Mouse (Mus musculus): Measurements from ENCODE around the gene Atp8b4. TPM values are rescaled to one million over a fixed set of nuclear protein-coding genes. Genes with fewer than 3 reads are reported as not detected.
A peak's percentile ranks its signal among the peaks of the same experiment; 100 is the strongest.
"Not testable (repeated sequence)": the region's sequence is repeated elsewhere in the genome, so short reads cannot be mapped to it uniquely, and the experiment has no call there.

Gene Atp8b4
- polyA plus RNA-seq, 1 experiment from 2014 or later = 0.04 TPM

- Histone ChIP-seq H3K4me1 (no peaks in the 10 kb centered on the region), H3K9ac (replicated peaks) (no peak overlapping the region), H3K4me2 (replicated peaks) (no peak overlapping the region), H3K36me3 (no peaks in the 10 kb centered on the region), H3K27ac (replicated peaks) (no peak overlapping the region), H3K27me3 (no peaks in the 10 kb centered on the region), H3K9me3 (no peaks in the 10 kb centered on the region), H3K4me3 (no peak overlapping the region)
- no peak for ATAC-seq (replicated peaks)
- 94% methylated on average over 2 of the region's 2 CpGs for WGBS
Observed at GRCm38 (mm10) chr2:126458661-126459060, 41.8 kb downstream of the Atp8b4 start.

- H3K4me2 ChIP-seq (replicated peaks); H3K9me3 ChIP-seq; H3K27me3 ChIP-seq; H3K4me3 ChIP-seq; H3K9ac ChIP-seq (replicated peaks); H3K27ac ChIP-seq (replicated peaks); H3K4me1 ChIP-seq; ATAC-seq (replicated peaks); H3K36me3 ChIP-seq: not testable (repeated sequence)
- WGBS = 39% methylated on average over 2 of the region's 2 CpGs
Observed at GRCm38 (mm10) chr2:126457759-126458158, 42.7 kb downstream of the Atp8b4 start.

- Histone ChIP-seq H3K4me1 (peaks cover 9% of the 10 kb centered on the region), H3K4me2 (replicated peaks) (no peak overlapping the region), H3K9me3 (no peaks in the 10 kb centered on the region), H3K27me3 (no peaks in the 10 kb centered on the region), H3K4me3 (no peak overlapping the region), H3K27ac (replicated peaks) (peak overlapping the region; percentile 46), H3K36me3 (no peaks in the 10 kb centered on the region), H3K9ac (replicated peaks) (no peak overlapping the region)
- 0 out of 2 replicates have a peak, but pooled peaks have one; percentile 51 for ATAC-seq (replicated peaks)
- 65% methylated on average over 7 of the region's 7 CpGs for WGBS
Observed at GRCm38 (mm10) chr2:126450937-126451302, 49.6 kb downstream of the Atp8b4 start.

GRCm38 (mm10) chr2:126450210-126450936 is 50.1 kb downstream of the Atp8b4 start:
- 41% methylated on average over 14 of the region's 14 CpGs for WGBS
- H3K4me2 ChIP-seq (replicated peaks) = no peak overlapping the region
- H3K27me3 ChIP-seq = no peaks in the 10 kb centered on the region
- no peaks in the 10 kb centered on the region for H3K36me3 ChIP-seq
- H3K27ac ChIP-seq (replicated peaks) = peak overlapping the region; percentile 46
- H3K9ac ChIP-seq (replicated peaks) = no peak overlapping the region
- H3K4me3 ChIP-seq = no peak overlapping the region
- no peaks in the 10 kb centered on the region for H3K9me3 ChIP-seq
- peak; percentile 98 for ATAC-seq (replicated peaks)
- H3K4me1 ChIP-seq = peaks cover 9% of the 10 kb centered on the region

GRCm38 (mm10) chr2:126445039-126445438 is 55.4 kb downstream of the Atp8b4 start:
- no peaks in the 10 kb centered on the region; the same call in 1 of the 2 replicates for H3K4me1 ChIP-seq
- H3K27ac ChIP-seq (replicated peaks) = no peak overlapping the region
- no peaks in the 10 kb centered on the region for H3K36me3 ChIP-seq
- no peaks in the 10 kb centered on the region for H3K9me3 ChIP-seq
- no peak overlapping the region for H3K4me2 ChIP-seq (replicated peaks)
- H3K9ac ChIP-seq (replicated peaks) = no peak overlapping the region
- WGBS = 87% methylated on average over 6 of the region's 6 CpGs
- ATAC-seq (replicated peaks) = no peak
- H3K27me3 ChIP-seq = no peaks in the 10 kb centered on the region
- no peak overlapping the region for H3K4me3 ChIP-seq

GRCm38 (mm10) chr2:126441586-126441985 is 58.9 kb downstream of the Atp8b4 start:
- 79% methylated on average over 4 of the region's 4 CpGs for WGBS
- H3K4me3 ChIP-seq = no peak overlapping the region

GRCm38 (mm10) chr2:126434712-126435111 is 65.8 kb downstream of the Atp8b4 start:
- no peak overlapping the region for H3K27ac ChIP-seq (replicated peaks)
- H3K27me3 ChIP-seq = no peaks in the 10 kb centered on the region
- H3K4me2 ChIP-seq (replicated peaks) = no peak overlapping the region
- H3K9ac ChIP-seq (replicated peaks) = no peak overlapping the region
- ATAC-seq (replicated peaks) = no peak
- H3K4me3 ChIP-seq = no peak overlapping the region
- no peaks in the 10 kb centered on the region for H3K9me3 ChIP-seq
- no peaks in the 10 kb centered on the region for H3K4me1 ChIP-seq
- H3K36me3 ChIP-seq = no peaks in the 10 kb centered on the region
- 90% methylated on average over 1 of the region's 1 CpGs for WGBS

More at GRCm38 (mm10) chr2:126441586-126441985, 58.9 kb downstream of the Atp8b4 start:
- no peak for ATAC-seq (replicated peaks)
- Histone ChIP-seq H3K27ac (replicated peaks) (no peak overlapping the region), H3K27me3 (no peaks in the 10 kb centered on the region), H3K4me2 (replicated peaks) (no peak overlapping the region), H3K9ac (replicated peaks) (no peak overlapping the region), H3K4me1 (no peaks in the 10 kb centered on the region), H3K9me3 (no peaks in the 10 kb centered on the region), H3K36me3 (no peaks in the 10 kb centered on the region)

- no peak overlapping the region for H3K9ac ChIP-seq (replicated peaks)
- H3K27me3 ChIP-seq = no peaks in the 10 kb centered on the region
- H3K4me3 ChIP-seq = no peak overlapping the region
- no peaks in the 10 kb centered on the region for H3K9me3 ChIP-seq
- H3K4me1 ChIP-seq = no peaks in the 10 kb centered on the region
- ATAC-seq (replicated peaks) = no peak
- no peaks in the 10 kb centered on the region for H3K36me3 ChIP-seq
- no peak overlapping the region for H3K4me2 ChIP-seq (replicated peaks)
- H3K27ac ChIP-seq (replicated peaks) = no peak overlapping the region
- WGBS = 93% methylated on average over 9 of the region's 9 CpGs
Observed at GRCm38 (mm10) chr2:126434305-126434704, 66.2 kb downstream of the Atp8b4 start.

GRCm38 (mm10) chr2:126432481-126433066 is 67.9 kb downstream of the Atp8b4 start:
- no peaks in the 10 kb centered on the region for H3K27me3 ChIP-seq
- no peak overlapping the region for H3K27ac ChIP-seq (replicated peaks)
- H3K4me1 ChIP-seq = no peaks in the 10 kb centered on the region
- no peaks in the 10 kb centered on the region for H3K9me3 ChIP-seq
- no peak overlapping the region for H3K4me2 ChIP-seq (replicated peaks)
- 62% methylated on average over 9 of the region's 9 CpGs for WGBS
- H3K4me3 ChIP-seq = no peak overlapping the region
- no peaks in the 10 kb centered on the region for H3K36me3 ChIP-seq
- no peak overlapping the region for H3K9ac ChIP-seq (replicated peaks)
- ATAC-seq (replicated peaks) = peak; percentile 35; the same call in 1 of the 2 replicates

GRCm38 (mm10) chr2:126429282-126429681 is 71.2 kb downstream of the Atp8b4 start:
- ATAC-seq (replicated peaks) = peak; percentile 69; the same call in 1 of the 2 replicates
- no peak overlapping the region for H3K4me2 ChIP-seq (replicated peaks)
- WGBS = 13% methylated on average over 3 of the region's 3 CpGs

GRCm38 (mm10) chr2:126425223-126425622 is 75.3 kb downstream of the Atp8b4 start:
- no peak overlapping the region for H3K4me2 ChIP-seq (replicated peaks)

More at GRCm38 (mm10) chr2:126429282-126429681, 71.2 kb downstream of the Atp8b4 start:
- no peak overlapping the region for H3K4me3 ChIP-seq
- H3K9me3 ChIP-seq = no peaks in the 10 kb centered on the region
- H3K27me3 ChIP-seq = no peaks in the 10 kb centered on the region
- H3K27ac ChIP-seq (replicated peaks) = no peak overlapping the region
- no peak overlapping the region for H3K9ac ChIP-seq (replicated peaks)
- peaks cover 7% of the 10 kb centered on the region for H3K4me1 ChIP-seq
- H3K36me3 ChIP-seq = no peaks in the 10 kb centered on the region

GRCm38 (mm10) chr2:126424714-126425113 is 75.8 kb downstream of the Atp8b4 start:
- ATAC-seq (replicated peaks) = peak; percentile 79
- Histone ChIP-seq H3K4me3 (no peak overlapping the region), H3K27ac (replicated peaks) (no peak overlapping the region), H3K4me2 (replicated peaks) (peak overlapping the region; percentile 14; the same call in 1 of the 2 replicates), H3K9ac (replicated peaks) (no peak overlapping the region), H3K36me3 (no peaks in the 10 kb centered on the region), H3K4me1 (peaks cover 9% of the 10 kb centered on the region), H3K27me3 (no peaks in the 10 kb centered on the region), H3K9me3 (no peaks in the 10 kb centered on the region)
- WGBS = 36% methylated on average over 8 of the region's 8 CpGs

More at GRCm38 (mm10) chr2:126425223-126425622, 75.3 kb downstream of the Atp8b4 start:
- no peak overlapping the region for H3K27ac ChIP-seq (replicated peaks)
- no peaks in the 10 kb centered on the region for H3K27me3 ChIP-seq
- 57% methylated on average over 3 of the region's 3 CpGs for WGBS
- no peak overlapping the region for H3K9ac ChIP-seq (replicated peaks)
- no peaks in the 10 kb centered on the region for H3K9me3 ChIP-seq
- H3K4me1 ChIP-seq = peaks cover 9% of the 10 kb centered on the region
- ATAC-seq (replicated peaks) = no peak
- no peak overlapping the region for H3K4me3 ChIP-seq
- H3K36me3 ChIP-seq = no peaks in the 10 kb centered on the region
